Mouse (Mus musculus): ENCODE measurements around the gene Plekhm1.

Gene Plekhm1

GRCm38 (mm10) chr11:103394604-103395003 is 17.9 kb downstream of the Plekhm1 start:
- no peak for DNase-seq (ENCODE audit: low spot score in 2 of 2)

DNA sequence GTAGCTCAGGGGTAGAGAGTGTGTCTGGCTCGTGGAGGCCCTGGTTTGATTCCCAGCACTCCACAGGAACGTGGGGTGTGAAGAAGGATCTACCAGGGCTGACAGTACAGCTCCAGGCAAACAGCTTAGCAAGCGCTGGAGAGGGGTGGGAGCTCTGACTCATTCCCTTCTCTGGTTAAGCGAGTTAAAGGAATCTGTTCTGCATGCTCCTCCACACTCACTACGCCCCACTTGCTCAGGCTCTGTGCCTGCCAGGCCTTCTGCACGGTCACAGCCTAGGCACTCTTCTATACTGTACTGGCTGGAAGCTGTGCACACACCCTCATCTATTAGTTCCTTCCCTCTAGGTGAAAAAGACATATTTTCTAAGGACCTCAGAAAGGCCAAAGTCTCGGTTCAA is 18.5 kb downstream of the Plekhm1 start:
- no peak for DNase-seq (ENCODE audit: low spot score in 2 of 2)

- no peak for DNase-seq (ENCODE audit: low spot score in 2 of 2)
Measured at GRCm38 (mm10) chr11:103387870-103388526, 24.5 kb downstream of the Plekhm1 start.

DNA sequence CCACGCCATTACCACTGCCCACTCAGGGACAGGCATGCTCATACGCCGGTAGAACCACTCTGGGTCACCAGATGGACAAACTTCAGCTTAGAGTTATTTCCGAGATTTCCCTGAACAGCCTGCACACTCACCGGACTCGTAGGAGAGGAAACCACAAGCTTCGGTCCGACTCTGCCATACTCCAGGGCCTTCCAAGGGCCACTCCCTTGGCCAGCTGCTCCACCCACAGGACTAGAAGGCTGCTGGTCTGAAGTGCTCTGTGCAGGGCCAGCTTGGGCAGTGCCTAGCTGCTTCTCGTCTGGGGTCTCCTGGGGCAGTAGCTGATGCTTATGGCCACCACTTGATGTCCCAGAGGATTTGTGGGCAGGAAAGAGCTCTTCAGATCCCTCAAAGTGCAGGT is 25.7 kb downstream of the Plekhm1 start:
- no peak for DNase-seq (ENCODE audit: low spot score in 2 of 2)

GRCm38 (mm10) chr11:103381956-103382613 is 30.4 kb downstream of the Plekhm1 start:
- DNase-seq (ENCODE audit: low spot score in 2 of 2): no peak

- no peak for DNase-seq (ENCODE audit: low spot score in 2 of 2)
Measured at GRCm38 (mm10) chr11:103381505-103381904, 31.0 kb downstream of the Plekhm1 start.

DNA sequence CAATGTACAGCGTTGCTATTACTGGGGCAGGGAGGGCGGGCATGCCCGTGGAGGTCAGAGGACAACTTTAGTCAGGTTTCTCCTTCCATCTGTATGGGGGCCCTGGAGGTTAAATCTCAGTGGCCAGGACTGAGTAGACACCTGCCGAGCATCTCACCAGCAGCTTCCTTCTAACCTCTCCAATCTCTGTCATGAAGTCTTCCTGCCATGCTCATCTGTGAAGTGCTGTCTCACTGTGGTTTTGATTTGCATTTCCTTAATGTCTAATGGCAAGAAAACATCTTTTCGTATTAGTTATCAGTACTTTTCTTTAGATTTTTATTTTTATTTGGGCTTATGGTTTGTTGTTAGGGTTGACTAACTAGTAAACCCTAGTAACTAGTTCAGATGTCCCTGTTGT is 32.0 kb downstream of the Plekhm1 start:
- DNase-seq (ENCODE audit: low spot score in 2 of 2): no peak

DNA sequence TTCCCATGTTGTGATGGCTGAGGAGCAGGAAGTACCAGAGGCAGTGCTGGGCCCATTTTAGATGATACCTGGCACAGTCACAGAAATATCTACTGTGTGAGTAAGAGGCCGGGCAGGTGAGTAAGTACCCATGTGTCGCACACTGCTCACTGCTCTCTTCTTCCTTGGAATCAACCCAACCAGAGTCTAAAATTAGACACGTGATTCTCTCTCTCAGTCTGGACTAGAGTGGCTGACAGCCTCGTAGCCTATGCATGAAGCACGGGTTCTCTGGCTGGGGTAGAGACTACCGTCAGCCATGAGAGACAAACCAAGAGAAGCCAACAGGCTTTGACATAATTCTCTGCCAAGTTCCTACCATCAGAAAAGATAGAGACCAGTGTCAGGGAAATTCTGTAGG is 34.1 kb downstream of the Plekhm1 start:
- DNase-seq (ENCODE audit: low spot score in 2 of 2): no peak

DNA sequence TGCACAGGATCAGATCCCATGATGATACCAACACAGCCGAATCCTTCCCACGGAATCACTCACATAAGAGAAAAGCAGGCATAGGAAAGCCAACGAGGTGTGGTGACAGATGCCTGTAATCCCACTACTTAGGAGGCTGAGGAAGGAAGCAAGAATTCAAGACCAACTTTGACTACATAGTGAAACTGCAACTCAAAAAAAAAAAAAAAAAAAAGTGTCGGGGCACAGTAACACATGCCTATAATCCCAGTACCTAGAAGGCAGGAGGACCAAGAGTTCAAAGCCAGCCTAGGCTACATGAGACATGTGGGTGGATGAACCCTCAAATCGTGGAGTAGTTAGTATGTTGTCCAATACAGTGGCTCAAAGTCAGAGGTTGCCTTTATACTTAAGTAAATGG is 36.7 kb downstream of the Plekhm1 start:
- no peak for DNase-seq (ENCODE audit: low spot score in 2 of 2)

DNA sequence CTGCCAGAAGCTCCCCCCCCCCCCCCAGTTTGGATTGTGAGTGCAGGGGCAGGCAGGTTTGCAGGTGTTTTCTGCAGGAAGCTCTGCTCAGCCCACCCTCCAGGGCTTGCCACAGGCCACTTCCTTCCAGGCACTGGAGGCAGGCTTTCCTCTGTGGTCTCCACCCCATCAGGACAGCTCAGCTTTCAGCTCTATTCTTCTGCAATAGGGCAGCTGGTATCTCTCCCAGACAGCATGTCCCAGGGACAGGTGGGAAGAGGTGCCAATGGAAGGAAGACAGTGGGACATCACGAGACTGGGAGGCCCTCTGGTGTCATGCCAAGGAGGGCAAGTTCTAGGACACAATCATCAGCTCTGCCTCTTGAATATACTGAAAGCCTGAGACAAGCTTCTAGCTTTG is 37.2 kb downstream of the Plekhm1 start:
- DNase-seq (ENCODE audit: low spot score in 2 of 2): no peak

DNA sequence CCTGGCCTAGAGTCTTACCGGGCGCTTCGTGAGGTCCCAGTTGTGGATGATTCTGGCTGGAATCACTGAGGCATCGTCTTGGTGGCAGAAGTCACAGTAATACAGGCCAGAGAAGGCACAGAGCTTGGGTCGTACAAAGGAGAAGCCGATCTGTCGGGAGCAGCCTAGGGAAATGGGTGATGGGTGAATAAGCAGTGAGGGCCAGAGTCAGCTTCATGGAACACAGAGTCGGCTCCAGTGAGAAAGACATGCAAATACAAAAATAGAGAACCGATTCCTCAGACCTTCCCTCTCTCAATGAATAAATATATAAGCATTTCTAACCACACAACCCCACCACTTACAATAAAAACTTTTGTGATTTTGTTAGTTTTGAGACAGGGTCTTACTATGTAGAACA is 38.6 kb downstream of the Plekhm1 start:
- DNase-seq (ENCODE audit: low spot score in 2 of 2): no peak

DNA sequence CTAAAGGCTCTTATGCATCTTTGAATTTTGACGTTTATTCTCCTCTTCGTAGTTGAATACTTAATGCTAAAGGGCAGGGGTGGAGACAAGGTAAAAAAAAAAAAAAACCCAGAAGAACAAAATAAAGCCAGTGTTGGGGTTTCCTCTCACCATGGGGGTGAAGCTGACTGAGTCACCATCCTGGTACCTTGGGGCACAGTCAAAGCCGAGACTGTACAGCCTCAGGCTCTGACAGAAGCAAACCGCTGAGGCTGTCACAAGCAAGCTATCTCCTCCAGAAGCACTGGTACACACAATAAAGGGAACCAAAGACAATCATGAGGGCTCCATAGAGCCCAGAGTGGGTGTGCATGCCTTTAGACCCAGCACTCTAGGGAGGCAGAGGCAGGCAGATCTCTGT is 39.9 kb downstream of the Plekhm1 start:
- no peak for DNase-seq (ENCODE audit: low spot score in 2 of 2)

GRCm38 (mm10) chr11:103372068-103372467 is 40.4 kb downstream of the Plekhm1 start:
- no peak for DNase-seq (ENCODE audit: low spot score in 2 of 2)

DNA sequence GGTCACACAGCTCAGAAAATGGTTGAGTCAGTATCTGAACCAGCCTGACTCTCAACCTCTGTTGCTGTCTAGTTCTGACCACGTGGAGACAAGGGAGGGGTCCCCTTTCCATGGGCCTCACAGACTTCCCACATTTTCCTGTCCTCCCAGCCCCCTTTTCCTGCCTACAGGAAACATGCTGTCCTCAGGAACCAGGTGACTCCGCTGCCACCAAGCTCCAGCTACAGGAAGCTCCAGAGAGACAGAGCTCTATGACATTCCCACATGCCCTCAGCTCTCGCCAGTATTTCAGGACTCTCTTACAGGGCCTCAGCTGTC is 41.3 kb downstream of the Plekhm1 start:
- DNase-seq (ENCODE audit: low spot score in 2 of 2): no peak

- no peak for DNase-seq (ENCODE audit: low spot score in 2 of 2)
Measured at GRCm38 (mm10) chr11:103370397-103371221, 41.9 kb downstream of the Plekhm1 start.

GRCm38 (mm10) chr11:103365530-103365929 is 47.0 kb downstream of the Plekhm1 start:
- DNase-seq (ENCODE audit: low spot score in 2 of 2): no peak

GRCm38 (mm10) chr11:103365022-103365421 is 47.5 kb downstream of the Plekhm1 start:
- no peak for DNase-seq (ENCODE audit: low spot score in 2 of 2)

DNA sequence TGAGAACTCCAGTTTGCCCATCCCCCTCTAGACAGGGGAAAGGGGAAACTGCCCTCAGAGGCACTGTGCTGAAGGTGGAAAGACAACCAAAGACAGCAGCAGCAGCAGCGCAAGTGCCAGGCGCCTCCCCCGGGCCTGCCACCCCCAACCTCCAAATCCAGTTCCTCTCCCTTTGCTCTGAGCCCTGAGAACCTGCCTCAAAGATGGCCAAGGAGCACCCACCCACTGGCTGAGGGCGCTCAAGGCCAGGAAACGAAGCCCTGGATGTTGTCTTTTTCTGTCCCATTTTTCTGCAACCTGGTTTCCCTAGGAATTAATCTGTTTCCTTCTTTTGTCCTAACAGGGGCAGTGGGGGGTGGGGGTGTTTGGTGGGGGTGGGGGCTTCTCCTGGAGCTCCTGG is 48.2 kb downstream of the Plekhm1 start:
- DNase-seq (ENCODE audit: low spot score in 2 of 2): no peak

DNA sequence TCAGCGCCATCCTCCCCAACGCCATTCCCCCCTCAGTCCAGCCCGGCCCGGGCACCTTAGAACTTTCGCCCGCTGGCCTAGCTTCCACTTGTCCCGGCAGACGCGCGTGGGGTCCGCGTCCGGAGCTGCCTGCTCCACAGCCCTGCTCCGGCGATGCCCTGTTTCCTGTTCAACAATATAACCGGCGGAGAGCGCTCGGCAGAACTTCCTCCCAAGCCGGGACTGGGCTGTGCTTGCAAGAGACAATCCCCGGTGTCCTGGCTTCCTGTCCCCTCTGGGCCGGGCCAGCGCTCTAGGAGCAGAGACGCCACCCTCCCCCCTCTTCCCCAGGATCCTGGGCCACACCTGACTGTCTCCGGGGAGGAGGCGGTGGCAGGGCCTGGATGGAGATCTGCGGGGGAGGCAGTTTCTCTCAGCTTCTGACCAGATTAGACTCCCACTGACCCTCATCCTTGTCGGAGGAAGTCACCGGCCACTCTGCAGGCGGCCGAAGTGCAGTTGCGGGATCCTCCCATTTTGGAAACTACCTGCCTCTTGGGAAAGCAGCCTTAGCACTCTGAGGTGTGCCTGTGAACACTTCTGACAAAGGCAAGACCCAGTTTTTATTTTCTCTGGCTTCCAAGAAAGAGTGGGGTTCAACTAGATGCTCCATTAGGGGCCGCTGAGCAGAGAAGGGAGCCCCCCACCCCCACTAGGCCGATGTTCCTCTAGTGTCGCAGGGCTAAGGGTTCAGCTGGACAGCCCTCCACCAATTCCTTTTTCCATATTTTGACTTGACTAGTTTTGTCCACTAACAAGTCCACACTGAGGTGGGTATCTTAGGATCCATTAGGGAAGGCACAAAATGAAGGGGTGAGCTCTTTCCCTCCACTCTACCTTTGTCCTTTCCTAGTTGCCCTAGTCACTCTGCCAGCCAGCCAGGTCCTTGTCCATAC is 49.0 kb downstream of the Plekhm1 start, which contains the start of gene Arhgap27:
Gene Arhgap27, minus strand, starts transcription at position 479 of the 935 bp plus-strand sequence.
- no peak for DNase-seq (ENCODE audit: low spot score in 2 of 2)

GRCm38 (mm10) chr11:103362521-103363181 is 49.8 kb downstream of the Plekhm1 start:
- DNase-seq (ENCODE audit: low spot score in 2 of 2): no peak

GRCm38 (mm10) chr11:103362054-103362432 is 50.4 kb downstream of the Plekhm1 start:
- no peak for DNase-seq (ENCODE audit: low spot score in 2 of 2)

Measured in frontal cortex, postnatal 14 days (tissue).